Mouse (Mus musculus) ovary, postnatal 14 days (tissue): Measurements from ENCODE around the gene Spata2.

Experiments used
- DNase-seq: peaks from one replicate; pipeline ENCODE4 v3.0.0; 2022; ENCODE audit warnings: low spot score

The Spata2 gene

DNA sequence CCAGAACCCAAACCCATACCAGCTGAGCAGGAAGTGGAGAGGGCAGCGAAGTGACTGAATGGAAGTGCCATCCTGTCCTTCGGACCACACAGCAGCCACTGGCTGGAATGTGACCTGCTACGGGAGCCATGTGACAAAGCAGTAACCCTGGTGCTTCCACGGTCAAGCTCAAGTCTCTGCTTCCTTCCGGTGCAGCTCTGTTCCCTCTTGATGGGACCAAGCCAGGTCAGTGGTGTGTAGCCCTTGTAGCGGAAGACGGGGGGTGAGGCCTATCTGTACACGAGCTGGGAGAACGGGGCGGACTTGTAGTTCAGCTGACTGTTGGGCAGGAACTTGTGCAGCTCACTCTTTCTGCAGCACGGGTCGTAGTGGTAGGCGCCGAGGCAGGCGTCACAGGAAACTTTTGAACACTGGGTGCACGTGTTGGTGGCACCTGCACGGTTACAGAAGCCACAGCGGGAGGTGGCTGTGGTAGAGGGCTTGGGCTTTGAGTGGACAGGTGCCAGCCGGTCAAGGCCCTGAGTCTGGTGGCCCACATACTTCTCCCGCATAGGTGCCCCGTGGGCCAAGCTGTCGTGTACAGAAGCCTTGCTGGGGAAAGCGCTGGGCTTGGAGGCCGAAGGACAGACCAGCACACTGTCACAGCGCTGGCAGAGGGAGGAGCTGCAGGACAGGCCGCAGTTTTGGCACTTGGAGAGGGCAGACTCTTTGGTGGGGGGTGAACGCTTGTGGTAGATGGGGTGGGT, 9.4 kb downstream of the Spata2 start:
- no peak for DNase-seq

GRCm38 (mm10) chr2:167482681-167483080, 10.0 kb downstream of the Spata2 start:
- DNase-seq: no peak

GRCm38 (mm10) chr2:167479501-167479900, 13.2 kb downstream of the Spata2 start:
- no peak for DNase-seq

GRCm38 (mm10) chr2:167478128-167478527, 14.6 kb downstream of the Spata2 start:
- DNase-seq: no peak

- DNase-seq: no peak
These were observed 15.9 kb downstream of the Spata2 start for GRCm38 (mm10) chr2:167476762-167477161.

DNA sequence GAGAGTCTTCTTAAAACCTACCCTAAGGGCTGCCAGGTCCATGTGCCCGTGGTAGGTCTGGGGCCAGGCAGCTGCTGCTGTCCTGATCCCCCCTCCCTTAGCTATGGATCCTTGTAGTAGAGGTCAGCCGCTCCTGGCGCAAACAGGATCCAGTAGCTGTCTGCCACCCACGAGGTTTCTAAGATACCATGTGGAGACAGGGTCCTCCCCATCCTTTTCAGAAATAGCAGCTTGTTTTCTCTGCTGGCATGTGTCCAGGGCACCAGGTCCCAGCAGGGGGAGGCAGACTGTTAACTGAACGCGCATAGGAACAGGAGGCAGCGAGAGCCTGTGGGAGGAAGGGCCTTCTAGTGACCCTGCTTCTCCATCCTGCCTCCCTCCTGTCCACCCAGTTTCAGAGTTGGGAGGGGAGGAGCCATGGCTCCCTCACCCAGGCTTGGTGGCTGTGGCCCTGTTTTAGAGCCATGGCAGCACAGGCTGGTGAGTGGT, 16.4 kb downstream of the Spata2 start:
- DNase-seq: peak; percentile 62

- no peak for DNase-seq
These were observed 17.1 kb downstream of the Spata2 start for GRCm38 (mm10) chr2:167475596-167475995.

GRCm38 (mm10) chr2:167474218-167474617, 18.5 kb downstream of the Spata2 start:
- DNase-seq: no peak

GRCm38 (mm10) chr2:167471585-167471984, 21.1 kb downstream of the Spata2 start:
- DNase-seq: no peak

DNA sequence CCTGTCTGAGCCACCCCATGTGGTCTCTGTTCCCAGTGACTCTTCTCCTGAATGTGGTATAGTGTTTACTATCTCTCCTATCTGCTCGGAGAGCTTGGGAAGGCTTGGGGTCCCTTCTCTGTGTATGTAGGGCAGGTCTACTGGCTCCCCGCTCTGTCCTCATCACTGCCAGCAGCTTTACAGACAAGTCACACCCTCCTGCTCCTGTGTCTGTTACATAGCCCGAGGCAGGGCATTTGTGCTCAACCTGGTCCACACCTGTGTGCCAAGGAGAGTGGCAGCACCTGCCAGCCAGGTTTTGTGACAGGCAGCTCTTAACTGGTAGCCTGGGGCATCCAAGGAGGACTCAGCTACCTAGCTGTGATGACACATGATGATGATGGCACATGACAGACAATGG, 22.1 kb downstream of the Spata2 start:
- DNase-seq: no peak

DNA sequence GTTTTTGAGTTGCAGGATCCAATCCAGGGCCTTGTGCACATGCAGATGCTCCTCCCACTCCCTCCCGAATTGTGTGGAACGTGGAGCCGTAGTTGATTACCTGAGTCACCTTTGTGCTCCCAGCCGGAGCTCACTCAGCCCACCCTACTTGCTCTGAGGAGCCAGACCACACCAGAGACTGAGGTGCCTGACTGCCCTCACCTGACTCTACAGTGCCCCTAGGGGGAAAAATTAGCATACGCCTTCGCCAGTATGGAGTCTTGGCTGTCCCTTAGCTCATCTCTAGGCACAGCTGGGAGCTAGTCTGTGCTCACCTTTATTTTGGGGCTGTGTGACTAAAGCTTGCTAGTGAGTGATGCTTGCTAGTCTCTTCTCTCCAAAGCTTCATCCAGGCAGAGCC, 24.2 kb downstream of the Spata2 start:
- DNase-seq: no peak

- DNase-seq: no peak
These were observed 25.5 kb downstream of the Spata2 start for GRCm38 (mm10) chr2:167467214-167467613.

DNA sequence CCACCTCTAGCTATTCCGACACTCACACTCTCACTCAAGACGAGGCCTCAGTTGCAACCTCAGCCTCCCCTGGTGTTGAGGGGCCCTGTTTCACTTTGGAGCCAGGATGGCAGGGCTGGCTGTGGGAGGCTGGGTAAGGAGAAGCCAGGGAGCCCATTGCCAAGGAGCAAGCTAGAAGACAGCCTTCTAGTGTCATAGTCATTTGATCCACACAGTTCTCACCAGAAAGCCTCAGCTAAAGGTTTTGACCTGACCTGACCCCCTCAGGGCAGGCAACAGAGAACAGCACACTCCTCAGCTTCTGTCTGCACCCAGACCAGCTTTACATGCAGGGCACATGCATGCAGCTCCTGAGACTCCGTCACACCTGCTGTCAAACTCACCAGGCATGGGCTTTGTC, 26.7 kb downstream of the Spata2 start:
- DNase-seq: no peak

GRCm38 (mm10) chr2:167463802-167464201, 28.9 kb downstream of the Spata2 start:
- no peak for DNase-seq

- peak; percentile 53 for DNase-seq
These were observed 29.7 kb downstream of the Spata2 start for GRCm38 (mm10) chr2:167462954-167463353.

- DNase-seq: no peak
These were observed 33.4 kb downstream of the Spata2 start for GRCm38 (mm10) chr2:167459071-167459865.

- DNase-seq: no peak
These were observed 34.1 kb downstream of the Spata2 start for GRCm38 (mm10) chr2:167458548-167458947.

GRCm38 (mm10) chr2:167457213-167457612, 35.5 kb downstream of the Spata2 start:
- DNase-seq: no peak

- no peak for DNase-seq
These were observed 36.2 kb downstream of the Spata2 start for GRCm38 (mm10) chr2:167456361-167457020.

DNA sequence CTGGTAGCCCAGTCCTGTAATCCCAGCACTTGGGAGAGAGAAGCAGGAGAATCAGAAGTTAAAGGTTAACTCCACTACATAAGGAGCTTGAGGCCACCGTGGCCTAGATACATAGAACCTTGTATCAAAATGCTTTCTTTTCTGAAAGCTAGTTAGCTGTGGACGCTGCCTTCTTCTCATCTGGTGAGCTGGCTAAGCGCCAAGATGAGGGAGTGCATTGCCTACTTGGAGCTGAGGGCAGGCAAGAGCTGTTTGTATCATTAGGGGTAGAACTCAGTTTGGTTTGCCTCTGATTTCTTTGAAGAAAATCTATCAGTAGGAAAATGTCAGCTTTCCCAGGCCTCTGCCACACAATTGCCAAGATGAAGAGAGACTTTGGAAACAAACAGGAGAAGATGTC, 38.9 kb downstream of the Spata2 start:
- no peak for DNase-seq

GRCm38 (mm10) chr2:167450647-167451046, 42.0 kb downstream of the Spata2 start:
- DNase-seq: no peak
